ENCODE assay signal across 8 mouse cellular contexts in the genomic region with DNA sequence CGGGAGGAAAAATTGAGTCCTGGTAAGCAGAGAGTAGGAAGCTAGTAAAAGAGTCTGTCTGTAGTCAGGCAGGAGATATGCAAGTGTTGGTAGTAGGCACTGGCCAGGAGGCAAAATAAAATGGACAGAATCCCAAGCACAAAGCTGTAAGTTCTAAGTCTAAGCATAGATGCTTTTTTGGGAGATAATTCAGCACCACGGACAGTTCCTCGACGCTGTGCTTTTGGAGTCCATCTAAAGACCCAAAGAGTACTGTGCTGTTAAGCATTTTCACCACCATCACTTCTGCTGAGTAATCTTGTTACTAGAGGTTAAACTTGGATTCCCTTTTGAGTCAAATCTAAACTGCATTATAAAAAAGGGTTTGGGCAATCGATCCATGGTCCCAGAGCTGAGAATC.
DNase-seq lines count a peak whose midpoint lies in the region; ATAC-seq and TF ChIP-seq lines count a peak whose summit lies in the region.
"Had no signal": no experiment of that assay in that cellular context is flagged by ENCODE, and none has a peak within 500 bp of the region (broad histone marks: within the 10 kb centered on the region; RNA-seq: fewer than 3 reads in every experiment).

No protein-coding gene starts in this region.

- H3K4me3 ChIP-seq in kidney, adult 2 months (ENCODE audit: insufficient read depth, low read depth, low read length): no peak overlapping the region
- no peak overlapping the region for H3K4me3 ChIP-seq in MEL (ENCODE audit: control insufficient read depth in 1 of 2, insufficient read depth in 1 of 2, low read depth in 2 of 2, low read length in 2 of 2)
- H3K4me3 ChIP-seq in limb, embryonic 14.5 days (replicated peaks; ENCODE audit: low read length): no peak overlapping the region
- H3K4me3 ChIP-seq in lung, adult 2 months (replicated peaks; ENCODE audit: extremely low read depth, low read depth, low read length): no peak overlapping the region

- no peak overlapping the region for H3K27ac ChIP-seq in kidney, adult 2 months (ENCODE audit: insufficient read depth, low read depth, low read length)
- H3K27ac ChIP-seq in MEL (ENCODE audit: control insufficient read depth, low read depth, low read length): no peak overlapping the region
- H3K27ac ChIP-seq in limb, embryonic 14.5 days (replicated peaks; ENCODE audit: low read depth, low read length): no peak overlapping the region

- no peak for ATAC-seq in limb, embryonic 14.5 days (ENCODE audit: low FRiP score, low read depth)

- WGBS in kidney, adult 2 months: 33% methylated on average over 5 of the region's 5 CpGs
- 35% methylated on average over 5 of the region's 5 CpGs for WGBS in limb, embryonic 14.5 days
- 39% methylated on average over 5 of the region's 5 CpGs for WGBS in lung, adult 2 months

- no peaks in the 10 kb centered on the region for H3K9me3 ChIP-seq in MEL (replicated peaks; ENCODE audit: insufficient read depth, low read length)
- no peaks in the 10 kb centered on the region for H3K9me3 ChIP-seq in limb, embryonic 14.5 days (ENCODE audit: control insufficient read depth, low read length)

- H3K4me1 ChIP-seq in kidney, adult 2 months (ENCODE audit: control insufficient read depth, insufficient read depth, low read length): no peaks in the 10 kb centered on the region
- H3K4me1 ChIP-seq in MEL (ENCODE audit: control insufficient read depth in 1 of 2, insufficient read depth in 2 of 2, low read length in 2 of 2): no peaks in the 10 kb centered on the region
- no peaks in the 10 kb centered on the region for H3K4me1 ChIP-seq in limb, embryonic 14.5 days (ENCODE audit: control insufficient read depth, insufficient read depth, low read length)
- no peaks in the 10 kb centered on the region for H3K4me1 ChIP-seq in lung, adult 2 months (ENCODE audit: control insufficient read depth, insufficient read depth, low read length)

- H3K79me2 ChIP-seq in MEL (ENCODE audit: control insufficient read depth, insufficient read depth, low read length, poor library complexity): no peaks in the 10 kb centered on the region

- TF ChIP-seq POLR2A in kidney, adult 2 months (IDR thresholded peaks at IDR 0.05; ENCODE audit: low read depth, low read length): no peak
- no peak for TF ChIP-seq POLR2A in MEL (IDR thresholded peaks at IDR 0.05; ENCODE audit: control insufficient read depth in 1 of 2, insufficient read depth in 1 of 2, low read depth in 1 of 2, low read length in 2 of 2, poor library complexity in 1 of 2)
- TF ChIP-seq POLR2A in limb, embryonic 14.5 days (IDR thresholded peaks at IDR 0.05; ENCODE audit: borderline replicate concordance, extremely low read depth, insufficient read depth, insufficient read length): no peak
- no peak for TF ChIP-seq POLR2A in lung, adult 2 months (IDR thresholded peaks at IDR 0.05; ENCODE audit: borderline replicate concordance, extremely low read depth, low read depth, low read length)

- TF ChIP-seq RAD21 in MEL (IDR thresholded peaks at IDR 0.05; ENCODE audit: low read depth, low read length): no peak

- H3K27me3 ChIP-seq in kidney, adult 2 months (replicated peaks; ENCODE audit: control insufficient read depth, insufficient read depth, low read length): no peaks in the 10 kb centered on the region
- no peaks in the 10 kb centered on the region for H3K27me3 ChIP-seq in MEL (ENCODE audit: control insufficient read depth in 1 of 2, insufficient read depth in 2 of 2, low read length in 2 of 2)
- no peaks in the 10 kb centered on the region for H3K27me3 ChIP-seq in limb, embryonic 14.5 days (ENCODE audit: control insufficient read depth, insufficient read depth, low read length)

- TF ChIP-seq CTCF in kidney, adult 2 months (conservative IDR thresholded peaks at IDR 0.05; ENCODE audit: insufficient read depth, insufficient read length, low read depth, low read length): no peak
- TF ChIP-seq CTCF in MEL (IDR thresholded peaks at IDR 0.05 in 2 of 3, conservative IDR thresholded peaks at IDR 0.05 in 1 of 3; ENCODE audit: control insufficient read depth in 1 of 3, insufficient read depth in 1 of 3, low read depth in 2 of 3, low read length in 3 of 3, poor library complexity in 1 of 3, severe bottlenecking in 1 of 3): no peak
- TF ChIP-seq CTCF in lung, adult 2 months (IDR thresholded peaks at IDR 0.05; ENCODE audit: insufficient read depth, low read length): no peak

- no peaks in the 10 kb centered on the region for H3K36me3 ChIP-seq in kidney, adult 2 months (ENCODE audit: control insufficient read depth, insufficient read depth, low read length)
- no peaks in the 10 kb centered on the region for H3K36me3 ChIP-seq in MEL (ENCODE audit: control insufficient read depth in 1 of 2, insufficient read depth in 2 of 2, low read length in 2 of 2)
- H3K36me3 ChIP-seq in limb, embryonic 14.5 days (ENCODE audit: control insufficient read depth, insufficient read depth, low read length): no peaks in the 10 kb centered on the region

- peak; percentile 63 for DNase-seq in kidney, postnatal 4 days
- DNase-seq in kidney, adult 2 months: no peak
- peak; percentile 49 for DNase-seq in MEL (ENCODE audit: low read depth, low spot score)
- DNase-seq in adrenal gland, postnatal 36 days: peak; percentile 27 to 31
- peak; percentile 85 for DNase-seq in limb, embryonic 14.5 days (ENCODE audit: low spot score)
- no peak for DNase-seq in left cerebral cortex, postnatal 25 days (ENCODE audit: low spot score in 2 of 2)
- no peak for DNase-seq in lung, adult 2 months
- DNase-seq: layer of hippocampus, postnatal 36 days had no signal

- no peak overlapping the region for H3K9ac ChIP-seq in MEL (ENCODE audit: control insufficient read depth, low read depth, low read length, poor library complexity, severe bottlenecking)
- no peak overlapping the region for H3K9ac ChIP-seq in limb, embryonic 14.5 days (ENCODE audit: low read depth, low read length, severe bottlenecking)

- TF ChIP-seq EP300 in MEL (IDR thresholded peaks at IDR 0.05; ENCODE audit: low read depth in 1 of 2, low read length in 2 of 2): no peak

- H3K4me2 ChIP-seq in limb, embryonic 14.5 days (replicated peaks; ENCODE audit: low read depth, low read length, severe bottlenecking): no peak overlapping the region

- intact Hi-C loops in left cerebral cortex, postnatal 25 days (cut with DNase I): no loop called here

TF ChIP-seq in MEL, 35 proteins besides CTCF, POLR2A, EP300 and RAD21:
- no peak for TF ChIP-seq TBP (IDR thresholded peaks at IDR 0.05; ENCODE audit: low read depth, low read length)
- TF ChIP-seq HCFC1 (IDR thresholded peaks at IDR 0.05; ENCODE audit: low read depth, low read length): no peak
- no peak for TF ChIP-seq BHLHE40 (IDR thresholded peaks at IDR 0.05; ENCODE audit: borderline replicate concordance, low read depth, low read length)
- no peak for TF ChIP-seq ELF1 (IDR thresholded peaks at IDR 0.05; ENCODE audit: low read depth, low read length)
- no peak for TF ChIP-seq CHD1 (IDR thresholded peaks at IDR 0.05; ENCODE audit: low read depth, low read length)
- no peak for TF ChIP-seq USF2 (IDR thresholded peaks at IDR 0.05; ENCODE audit: borderline replicate concordance in 1 of 2, insufficient read depth in 1 of 2, low read depth in 1 of 2, low read length in 2 of 2)
- TF ChIP-seq ZMIZ1 (IDR thresholded peaks at IDR 0.05; ENCODE audit: low read depth, low read length): no peak
- no peak for TF ChIP-seq POLR2AphosphoS2 (IDR thresholded peaks at IDR 0.05; ENCODE audit: low read length)
- TF ChIP-seq E2F4 (IDR thresholded peaks at IDR 0.05; ENCODE audit: borderline replicate concordance, low read depth, low read length): no peak
TF ChIP-seq in MEL: peak in this region for 0.

Comparison
In these comparisons a context has a peak if more than half of its experiments do, and no peak if none do; other contexts are left out.
1. DNase-seq: peak in kidney, postnatal 4 days (2 of 2), MEL (single experiment), adrenal gland, postnatal 36 days (2 of 2) and limb, embryonic 14.5 days (single experiment); none in kidney, adult 2 months (single experiment), left cerebral cortex, postnatal 25 days (0 of 2) and lung, adult 2 months (single experiment).